Mouse (Mus musculus): Measurements from ENCODE around the gene Calr3. TPM values are rescaled to one million over a fixed set of nuclear protein-coding genes. Genes with fewer than 3 reads are reported as not detected.

Gene Calr3
- total RNA-seq, 2 experiments from 2014 or later, result 3.9 to 5.3 TPM

Small RNA genes lying within 50 kb of the gene (microRNA-seq; reads per million reads assigned to microRNA genes)
- 1.4 to 3.7 reads per million in 2 experiments for gene Mir7068 (ENCODE audit: borderline number of aligned reads in 2 of 2)

Other genes with a start within 250 kb of the Calr3 start
- gene Cib3, start 231.0 kb downstream of the Calr3 start, total RNA-seq (2021), result not detected
- gene Gm11034, start 230.2 kb downstream of the Calr3 start, total RNA-seq (2021), result not detected
- 10 to 100 TPM; 48.6 to 71.9 TPM for gene Fam32a, start 224.1 kb downstream of the Calr3 start, total RNA-seq (2021)
- 10 to 100 TPM; 52.6 to 55.4 TPM for gene Ap1m1, start 203.9 kb downstream of the Calr3 start, total RNA-seq (2021)
- 10 to 100 TPM in 1 of 2 experiments, 1 to 10 TPM in 1; 4.1 to 11.3 TPM for gene Gm10282, start 138.6 kb downstream of the Calr3 start, total RNA-seq (2021)
- 10 to 100 TPM; 44.4 to 68.3 TPM for gene Klf2, start 124.8 kb downstream of the Calr3 start, total RNA-seq (2021)
- 10 to 100 TPM; 48.5 to 54.1 TPM for gene Eps15l1, start 22.4 kb downstream of the Calr3 start, total RNA-seq (2021)
- 10 to 100 TPM in 1 of 2 experiments, 1 to 10 TPM in 1; 6.6 to 10.5 TPM for gene 1700030K09Rik, start within 50 bp of the Calr3 start, total RNA-seq (2021)
- 10 to 100 TPM; 61.8 to 62.5 TPM for gene Cherp, start 31.4 kb upstream of the Calr3 start, total RNA-seq (2021)
- gene Slc35e1, start 48.7 kb upstream of the Calr3 start, total RNA-seq (2021), result 10 to 100 TPM; 39.9 to 41.5 TPM
- gene Med26, start 104.4 kb upstream of the Calr3 start, total RNA-seq (2021), result 10 to 100 TPM in 1 of 2 experiments, 1 to 10 TPM in 1; 9.2 to 10.3 TPM
- gene Smim7, start 127.2 kb upstream of the Calr3 start, total RNA-seq (2021), result 100 to 1,000 TPM; 101 to 120 TPM
- 1 to 10 TPM; 7.6 to 7.8 TPM for gene Tmem38a, start 128.2 kb upstream of the Calr3 start, total RNA-seq (2021)
- gene Nwd1, start 202.8 kb upstream of the Calr3 start, total RNA-seq (2021), result under 1 TPM; 0.26 to 0.50 TPM